In genomic region chr4:62516579-62516978, GRCm38 (mm10) we compare ENCODE assay signal across 9 mouse cellular contexts. TPM values are rescaled to one million over a fixed set of nuclear protein-coding genes. Genes with fewer than 3 reads are reported as not detected.
DNase-seq lines count a peak whose midpoint lies in the region; ATAC-seq and TF ChIP-seq lines count a peak whose summit lies in the region.
"Had no signal": no experiment of that assay in that cellular context is flagged by ENCODE, and none has a peak within 500 bp of the region (broad histone marks: within the 10 kb centered on the region; RNA-seq: fewer than 3 reads in every experiment).

No protein-coding gene starts in this region.

- ATAC-seq in heart, embryonic 12.5 days (ENCODE audit: insufficient number of reproducible peaks, low FRiP score): peak; percentile 56
- ATAC-seq in G1E (ENCODE audit: extremely low read depth, insufficient number of reproducible peaks, low FRiP score, poor library complexity, severe bottlenecking): peak; percentile 71
- ATAC-seq in liver, embryonic 16.5 days (ENCODE audit: low read depth): peak; percentile 89

- WGBS in heart, embryonic 12.5 days: 45% methylated on average over 1 of the region's 1 CpGs
- WGBS in embryonic facial prominence, embryonic 10.5 days: 84% methylated on average over 1 of the region's 1 CpGs
- 6% methylated on average over 1 of the region's 1 CpGs for WGBS in liver, embryonic 16.5 days (ENCODE audit: insufficient replicate concordance)

- no peaks in the 10 kb centered on the region for H3K9me3 ChIP-seq in heart, embryonic 12.5 days (replicated peaks)
- H3K9me3 ChIP-seq in G1E (replicated peaks): no peaks in the 10 kb centered on the region
- no peaks in the 10 kb centered on the region for H3K9me3 ChIP-seq in embryonic facial prominence, embryonic 10.5 days
- H3K9me3 ChIP-seq in liver, embryonic 16.5 days (replicated peaks; ENCODE audit: control insufficient read depth, low read length): no peaks in the 10 kb centered on the region

- H3K4me1 ChIP-seq in heart, embryonic 12.5 days (replicated peaks): peaks cover 48% of the 10 kb centered on the region
- H3K4me1 ChIP-seq in G1E (ENCODE audit: insufficient read depth, low read depth, low read length): peaks cover 84% of the 10 kb centered on the region
- peaks cover 56% of the 10 kb centered on the region for H3K4me1 ChIP-seq in embryonic facial prominence, embryonic 10.5 days
- peaks cover 53% of the 10 kb centered on the region for H3K4me1 ChIP-seq in liver, embryonic 16.5 days (ENCODE audit: control insufficient read depth, low read depth, low read length)

- H3K9ac ChIP-seq in heart, embryonic 12.5 days: peak overlapping the region; percentile 56; the same call in 1 of the 2 replicates
- H3K9ac ChIP-seq in liver, embryonic 16.5 days (ENCODE audit: low read depth, low read length): peak overlapping the region; percentile 91

- TF ChIP-seq CTCF in G1E (IDR thresholded peaks at IDR 0.05; ENCODE audit: low read depth, low read length): no peak

- peak overlapping the region; percentile 84 for H3K4me2 ChIP-seq in heart, embryonic 12.5 days
- H3K4me2 ChIP-seq in liver, embryonic 16.5 days (ENCODE audit: low read depth, low read length): peak overlapping the region; percentile 87

- DNase-seq in heart, adult 8-10 months (ENCODE audit: low spot score): no peak
- peak; percentile 96 for DNase-seq in G1E (ENCODE audit: low spot score)
- DNase-seq in embryonic facial prominence, embryonic 10.5 days (ENCODE audit: low spot score): no peak
- DNase-seq in natural killer cell, adult 2 months (ENCODE audit: low spot score in 2 of 2): no peak
- DNase-seq in frontal cortex, postnatal 25 days (ENCODE audit: low spot score in 2 of 2): no peak
- DNase-seq in layer of hippocampus, postnatal 25 days (ENCODE audit: extremely low spot score in 1 of 2, low spot score in 1 of 2): no peak

- H3K27me3 ChIP-seq in heart, embryonic 12.5 days (replicated peaks): no peaks in the 10 kb centered on the region
- H3K27me3 ChIP-seq in G1E (ENCODE audit: insufficient read depth, low read length): no peaks in the 10 kb centered on the region
- H3K27me3 ChIP-seq in embryonic facial prominence, embryonic 10.5 days (replicated peaks; ENCODE audit: low read depth, poor library complexity, severe bottlenecking): no peaks in the 10 kb centered on the region
- no peaks in the 10 kb centered on the region for H3K27me3 ChIP-seq in liver, embryonic 16.5 days (ENCODE audit: control insufficient read depth, insufficient read depth, low read depth, low read length)

- H3K36me3 ChIP-seq in heart, embryonic 12.5 days: peaks cover 24% of the 10 kb centered on the region
- peaks cover 48% of the 10 kb centered on the region for H3K36me3 ChIP-seq in G1E (replicated peaks)
- H3K36me3 ChIP-seq in embryonic facial prominence, embryonic 10.5 days (replicated peaks): peaks cover 28% of the 10 kb centered on the region
- H3K36me3 ChIP-seq in liver, embryonic 16.5 days (ENCODE audit: control insufficient read depth, insufficient read depth): peaks cover 32% of the 10 kb centered on the region

- H3K27ac ChIP-seq in heart, embryonic 12.5 days (ENCODE audit: poor library complexity, severe bottlenecking): peak overlapping the region; percentile 82
- peak overlapping the region; percentile 48; the same call in 1 of the 2 replicates for H3K27ac ChIP-seq in embryonic facial prominence, embryonic 10.5 days (replicated peaks)
- H3K27ac ChIP-seq in liver, embryonic 16.5 days (ENCODE audit: low read length): peak overlapping the region; percentile 98

- peak overlapping the region; percentile 20; the same call in 1 of the 2 replicates for H3K4me3 ChIP-seq in heart, embryonic 12.5 days
- H3K4me3 ChIP-seq in G1E (ENCODE audit: low read depth, low read length): peak overlapping the region; percentile 77; the same call in 1 of the 2 replicates
- H3K4me3 ChIP-seq in embryonic facial prominence, embryonic 10.5 days: peak overlapping the region; percentile 21; the same call in 1 of the 2 replicates
- H3K4me3 ChIP-seq in liver, embryonic 16.5 days (ENCODE audit: low read depth, low read length): peak overlapping the region; percentile 72

RNA-seq across cellular contexts. Expression of gene Alad, which starts 3.1 kb away (rescaled TPM):
- polyA plus RNA-seq in heart, embryonic 12.5 days (2016; fragmentation: Nextera tagmentation; extraction: Ambion mirVana): 74.3 and 80.0 TPM in 2 replicates
- 10 to 100 TPM; 71.0 to 88.7 (median 82.7) TPM for total RNA-seq in heart, adult 8-10 months (2022)
- total RNA-seq in G1E (2014; fragmentation: Nextera tagmentation) (81.6 and 123 TPM in 2 replicates), G1E (2017) (49.4 and 53.1 TPM in 2 replicates)
- 196 and 200 TPM in 2 replicates for polyA plus RNA-seq in G1E (2012)
- 106 and 114 TPM in 2 replicates for polyA plus RNA-seq in embryonic facial prominence, embryonic 10.5 days (2016; fragmentation: Nextera tagmentation; extraction: Ambion mirVana)
- polyA plus RNA-seq in liver, embryonic 16.5 days (2015; fragmentation: Nextera tagmentation; extraction: Ambion mirVana): 516 and 530 TPM in 2 replicates
- 10 to 100 TPM; 25.8 to 28.9 TPM for total RNA-seq in layer of hippocampus, postnatal 25 days (2021)

RNA-seq across cellular contexts. Expression of gene Pole3, which starts 8.3 kb away (rescaled TPM):
- polyA plus RNA-seq in heart, embryonic 12.5 days (2016; fragmentation: Nextera tagmentation; extraction: Ambion mirVana): 53.6 and 59.9 TPM in 2 replicates
- 10 to 100 TPM; 16.9 to 21.1 (median 17.9) TPM for total RNA-seq in heart, adult 8-10 months (2022)
- 32.5 and 36.3 TPM in 2 replicates for total RNA-seq in G1E (2014; fragmentation: Nextera tagmentation)
- 71.7 and 73.9 TPM in 2 replicates for total RNA-seq in G1E (2017)
- 37.2 and 40.9 TPM in 2 replicates for polyA plus RNA-seq in G1E (2012)
- 117 and 120 TPM in 2 replicates for polyA plus RNA-seq in embryonic facial prominence, embryonic 10.5 days (2016; fragmentation: Nextera tagmentation; extraction: Ambion mirVana)
- 44.8 and 48.9 TPM in 2 replicates for polyA plus RNA-seq in liver, embryonic 16.5 days (2015; fragmentation: Nextera tagmentation; extraction: Ambion mirVana)
- total RNA-seq in layer of hippocampus, postnatal 25 days (2021): 10 to 100 TPM; 21.0 to 21.9 TPM

RNA-seq across cellular contexts. Expression of gene 4933430I17Rik, which starts 8.6 kb away (rescaled TPM):
- polyA plus RNA-seq in heart, embryonic 12.5 days (2016; fragmentation: Nextera tagmentation; extraction: Ambion mirVana): 0.31 and 0.43 TPM in 2 replicates
- under 1 TPM in 1 of 4 experiments, not detected in 3; 0.16 TPM for total RNA-seq in heart, adult 8-10 months (2022)
- 0.53 TPM in 1 of 2 replicates, not detected in the other for total RNA-seq in G1E (2014; fragmentation: Nextera tagmentation)
- 0.27 and 0.29 TPM in 2 replicates for total RNA-seq in G1E (2017)
- polyA plus RNA-seq in G1E (2012): 0.05 TPM in 1 of 2 replicates, not detected in the other
- polyA plus RNA-seq in embryonic facial prominence, embryonic 10.5 days (2016; fragmentation: Nextera tagmentation; extraction: Ambion mirVana): 1.1 and 1.3 TPM in 2 replicates
- 0.06 TPM in 2 replicates for polyA plus RNA-seq in liver, embryonic 16.5 days (2015; fragmentation: Nextera tagmentation; extraction: Ambion mirVana)
- under 1 TPM; 0.21 to 0.54 TPM for total RNA-seq in layer of hippocampus, postnatal 25 days (2021)
- total RNA-seq: hematopoietic stem cell, adult 5-6 weeks had no signal

RNA-seq across cellular contexts. Expression of gene Hdhd3, which starts 13.3 kb away (rescaled TPM):
- polyA plus RNA-seq in heart, embryonic 12.5 days (2016; fragmentation: Nextera tagmentation; extraction: Ambion mirVana): 7.0 and 8.0 TPM in 2 replicates
- 1 to 10 TPM; 4.7 to 6.9 (median 5.3) TPM for total RNA-seq in heart, adult 8-10 months (2022)
- total RNA-seq in G1E (2014; fragmentation: Nextera tagmentation) (1.8 and 2.3 TPM in 2 replicates), G1E (2017) (1.3 and 1.7 TPM in 2 replicates)
- polyA plus RNA-seq in G1E (2012): 1.7 and 3.0 TPM in 2 replicates
- 11.0 and 13.2 TPM in 2 replicates for polyA plus RNA-seq in embryonic facial prominence, embryonic 10.5 days (2016; fragmentation: Nextera tagmentation; extraction: Ambion mirVana)
- 9.0 and 9.5 TPM in 2 replicates for polyA plus RNA-seq in liver, embryonic 16.5 days (2015; fragmentation: Nextera tagmentation; extraction: Ambion mirVana)
- total RNA-seq in layer of hippocampus, postnatal 25 days (2021): 10 to 100 TPM in 1 of 2 experiments, 1 to 10 TPM in 1; 9.4 to 10.7 TPM

RNA-seq across cellular contexts. Expression of gene Bspry, which starts 36.7 kb away (rescaled TPM):
- 0.49 and 0.64 TPM in 2 replicates for polyA plus RNA-seq in heart, embryonic 12.5 days (2016; fragmentation: Nextera tagmentation; extraction: Ambion mirVana)
- under 1 TPM in 2 of 4 experiments, not detected in 2; 0.16 to 0.23 TPM for total RNA-seq in heart, adult 8-10 months (2022)
- total RNA-seq in G1E (2014; fragmentation: Nextera tagmentation) (0.53 TPM in 1 of 2 replicates, not detected in the other), G1E (2017) (0.06 and 0.11 TPM in 2 replicates)
- 0.09 TPM in 1 of 2 replicates, not detected in the other for polyA plus RNA-seq in G1E (2012)
- 1.8 and 2.6 TPM in 2 replicates for polyA plus RNA-seq in embryonic facial prominence, embryonic 10.5 days (2016; fragmentation: Nextera tagmentation; extraction: Ambion mirVana)
- polyA plus RNA-seq in liver, embryonic 16.5 days (2015; fragmentation: Nextera tagmentation; extraction: Ambion mirVana): 0.15 and 0.27 TPM in 2 replicates
- under 1 TPM; 0.20 to 0.38 TPM for total RNA-seq in layer of hippocampus, postnatal 25 days (2021)

Comparison
In these comparisons a context has a peak if more than half of its experiments do, and no peak if none do; other contexts are left out.
1. H3K27ac ChIP-seq: peak in every context shown above with its lines; median percentile 98 in liver, embryonic 16.5 days; 82 in heart, embryonic 12.5 days; 48 in embryonic facial prominence, embryonic 10.5 days.
2. H3K4me3 ChIP-seq: peak in every context shown above with its lines; median percentile 77 in G1E; 72 in liver, embryonic 16.5 days; 21 in embryonic facial prominence, embryonic 10.5 days; 20 in heart, embryonic 12.5 days.